Mouse (Mus musculus) C2C12 (cell line): ENCODE measurements at regions not wholly inside any gene's neighbourhood (a gene's known extent, or its start where the extent isn't known, plus 50 kb on each side); places are given as distances from the start of the nearest gene placed in this dataset.

ENCODE experiments used
- H3K27me3 ChIP-seq: one replicate; pipeline ENCODE4 v1.6.1; 2011; ENCODE audit not compliant: control insufficient read depth, insufficient read depth, insufficient read length
- H3K36me3 ChIP-seq: one replicate; pipeline ENCODE4 v1.6.1; 2011; ENCODE audit not compliant: control insufficient read depth, insufficient read depth
- H3K4me3 ChIP-seq: one replicate; pipeline ENCODE4 v1.5.1; 2011; ENCODE audit warnings: mild to moderate bottlenecking, control low read depth; ENCODE audit not compliant: poor library complexity, insufficient read depth, severe bottlenecking
- H3K79me2 ChIP-seq: one replicate; pipeline ENCODE4 v1.6.1; 2011; ENCODE audit not compliant: control insufficient read depth, insufficient read depth
- H3K79me3 ChIP-seq: one replicate; pipeline ENCODE4 v1.6.1; 2011; ENCODE audit warnings: low read depth, control low read depth
- H3ac ChIP-seq: one replicate; pipeline ENCODE3; 2011; ENCODE audit warnings: low read depth; ENCODE audit not compliant: control insufficient read depth, insufficient read length
- CEBPB ChIP-seq: IDR thresholded peaks from one replicate; pipeline ENCODE4 v1.6.1; 2011; ENCODE audit warnings: low read depth, mild to moderate bottlenecking, control low read depth, moderate library complexity
- CTCF ChIP-seq: IDR thresholded peaks from one replicate; pipeline ENCODE4 v1.5.1; 2011; ENCODE audit not compliant: control insufficient read depth, insufficient read depth, insufficient read length
- FOSL1 ChIP-seq: IDR thresholded peaks from one replicate; pipeline ENCODE4 v1.8.0; 2011; ENCODE audit warnings: mild to moderate bottlenecking, low read length; ENCODE audit not compliant: poor library complexity, insufficient read depth, severe bottlenecking
- MAX ChIP-seq: IDR thresholded peaks from one replicate; pipeline ENCODE4 v1.6.1; 2011; ENCODE audit warnings: mild to moderate bottlenecking, control low read depth
- MYOD1 ChIP-seq: IDR thresholded peaks from one replicate; pipeline ENCODE4 v1.6.1; 2011; ENCODE audit warnings: low read depth; ENCODE audit not compliant: control insufficient read depth, insufficient read length
- MYOG ChIP-seq: IDR thresholded peaks from one replicate; pipeline ENCODE4 v1.6.1; 2011; ENCODE audit not compliant: control insufficient read depth, insufficient read length; ENCODE audit errors: extremely low read depth
- USF1 ChIP-seq: IDR thresholded peaks from one replicate; pipeline ENCODE4 v1.6.1; 2011; ENCODE audit warnings: low read depth, mild to moderate bottlenecking, control low read depth, moderate library complexity

DNA sequence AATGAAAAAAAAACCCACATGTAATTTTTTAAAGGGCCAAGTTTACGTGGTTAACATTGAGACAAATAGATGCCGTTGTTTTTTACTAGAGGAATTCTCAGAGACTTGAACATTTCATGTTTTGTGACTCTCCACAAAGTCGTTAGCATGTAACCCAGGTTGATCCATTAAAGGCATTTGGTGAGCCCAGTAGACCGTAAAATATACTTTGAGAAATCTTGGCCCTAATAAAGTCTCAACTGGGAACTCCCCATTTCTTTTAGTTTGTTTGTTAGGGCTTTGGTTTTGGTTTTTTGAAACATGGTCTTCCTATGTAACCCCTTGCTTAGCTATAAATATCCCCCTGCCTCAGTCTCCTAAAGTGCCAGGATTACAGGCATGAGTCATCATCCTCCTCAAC, 85.9 kb upstream of the Tbl1xr1 start:
- no peaks in the 10 kb centered on the region for H3K27me3 ChIP-seq
- H3K36me3 ChIP-seq, result no peaks in the 10 kb centered on the region
- H3K4me3 ChIP-seq, result no peak overlapping the region
- TF ChIP-seq MYOG, result no peak
- no peak for TF ChIP-seq USF1
- TF ChIP-seq FOSL1, result no peak
- TF ChIP-seq MAX, result no peak
- TF ChIP-seq CTCF, result no peak
- no peak for TF ChIP-seq MYOD1
- no peak for TF ChIP-seq CEBPB
- no peak overlapping the region for H3ac ChIP-seq
- H3K79me3 ChIP-seq, result no peaks in the 10 kb centered on the region
- no peaks in the 10 kb centered on the region for H3K79me2 ChIP-seq

DNA sequence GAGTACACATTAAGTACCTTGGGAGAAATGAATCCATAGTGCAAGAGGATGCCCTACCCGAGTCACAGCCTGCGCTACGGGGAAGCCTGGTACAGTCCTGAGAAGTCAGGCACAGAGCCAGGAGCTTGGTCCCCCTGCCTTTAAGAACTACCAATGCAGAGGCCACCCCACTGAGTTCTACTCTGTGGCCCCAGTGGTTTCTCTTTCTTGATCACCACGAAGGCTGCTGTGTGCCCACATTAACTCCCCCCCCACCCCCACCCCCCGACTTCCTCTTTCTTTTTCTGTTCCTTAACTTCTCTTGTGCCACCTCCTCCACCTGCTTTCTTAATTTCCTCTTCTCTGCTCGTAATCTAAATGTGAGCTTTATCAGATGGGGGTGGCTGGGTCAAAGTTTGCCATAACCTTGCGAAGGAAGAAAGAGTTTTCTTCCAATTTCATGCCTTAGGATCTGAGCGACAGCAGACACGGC, 84.7 kb upstream of the Tbl1xr1 start:
- Histone ChIP-seq H3K4me3 (no peak overlapping the region), H3ac (no peak overlapping the region), H3K79me3 (no peaks in the 10 kb centered on the region), H3K79me2 (no peaks in the 10 kb centered on the region), H3K27me3 (no peaks in the 10 kb centered on the region), H3K36me3 (no peaks in the 10 kb centered on the region)
- TF ChIP-seq CEBPB, result no peak
- no peak for TF ChIP-seq MYOD1
- no peak for TF ChIP-seq MAX
- TF ChIP-seq MYOG, result no peak
- TF ChIP-seq USF1, result no peak
- no peak for TF ChIP-seq FOSL1
- no peak for TF ChIP-seq CTCF

DNA sequence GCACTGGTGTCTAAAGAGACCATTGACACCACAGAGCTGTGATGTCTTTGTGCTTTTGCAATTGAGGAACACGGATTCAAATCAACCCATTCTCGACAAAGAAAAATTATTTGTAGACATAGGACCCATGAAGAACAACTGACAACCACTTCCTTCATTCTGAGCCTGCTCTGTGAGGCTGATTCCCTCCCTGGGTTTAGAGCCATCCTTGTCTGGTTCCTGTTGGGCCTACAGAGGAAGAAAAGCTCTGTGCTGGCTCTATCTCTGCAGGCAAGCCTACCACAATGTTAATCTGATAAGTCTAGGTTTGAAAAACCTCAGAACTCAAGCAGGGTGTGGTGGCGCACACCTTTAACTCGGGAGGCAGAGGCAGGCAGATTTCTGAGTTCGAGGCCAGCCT, 84.2 kb upstream of the Tbl1xr1 start:
- Histone ChIP-seq H3K79me2 (no peaks in the 10 kb centered on the region), H3K27me3 (no peaks in the 10 kb centered on the region), H3K79me3 (no peaks in the 10 kb centered on the region), H3K4me3 (no peak overlapping the region), H3ac (no peak overlapping the region), H3K36me3 (no peaks in the 10 kb centered on the region)
- TF ChIP-seq MYOG (no peak), MAX (no peak), CTCF (no peak), USF1 (no peak), FOSL1 (no peak), CEBPB (no peak), MYOD1 (no peak)

DNA sequence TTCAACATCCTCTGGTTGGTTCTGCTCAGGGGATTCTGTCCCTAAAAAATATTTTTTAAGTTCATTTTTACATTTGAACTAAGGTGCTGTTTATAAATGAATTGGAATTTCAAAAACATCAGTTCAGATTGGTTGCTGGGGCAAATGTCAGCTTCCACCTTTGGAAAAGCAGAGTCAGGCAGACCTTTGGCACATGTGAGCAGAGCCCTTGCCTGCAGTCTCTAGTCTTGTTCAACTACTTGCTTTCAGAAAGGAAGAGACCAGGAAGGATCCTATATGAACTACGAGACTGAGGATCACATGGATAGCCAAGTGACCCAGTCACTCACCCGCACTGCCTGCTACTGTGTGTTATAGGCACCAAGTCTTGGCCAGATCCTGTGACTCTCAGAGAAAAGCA, 82.5 kb upstream of the Tbl1xr1 start:
- TF ChIP-seq MYOD1, result no peak
- no peak for TF ChIP-seq MYOG
- TF ChIP-seq USF1, result no peak
- TF ChIP-seq FOSL1, result no peak
- no peak for TF ChIP-seq MAX
- no peak for TF ChIP-seq CTCF
- no peak for TF ChIP-seq CEBPB
- no peaks in the 10 kb centered on the region for H3K36me3 ChIP-seq
- no peak overlapping the region for H3K4me3 ChIP-seq

DNA sequence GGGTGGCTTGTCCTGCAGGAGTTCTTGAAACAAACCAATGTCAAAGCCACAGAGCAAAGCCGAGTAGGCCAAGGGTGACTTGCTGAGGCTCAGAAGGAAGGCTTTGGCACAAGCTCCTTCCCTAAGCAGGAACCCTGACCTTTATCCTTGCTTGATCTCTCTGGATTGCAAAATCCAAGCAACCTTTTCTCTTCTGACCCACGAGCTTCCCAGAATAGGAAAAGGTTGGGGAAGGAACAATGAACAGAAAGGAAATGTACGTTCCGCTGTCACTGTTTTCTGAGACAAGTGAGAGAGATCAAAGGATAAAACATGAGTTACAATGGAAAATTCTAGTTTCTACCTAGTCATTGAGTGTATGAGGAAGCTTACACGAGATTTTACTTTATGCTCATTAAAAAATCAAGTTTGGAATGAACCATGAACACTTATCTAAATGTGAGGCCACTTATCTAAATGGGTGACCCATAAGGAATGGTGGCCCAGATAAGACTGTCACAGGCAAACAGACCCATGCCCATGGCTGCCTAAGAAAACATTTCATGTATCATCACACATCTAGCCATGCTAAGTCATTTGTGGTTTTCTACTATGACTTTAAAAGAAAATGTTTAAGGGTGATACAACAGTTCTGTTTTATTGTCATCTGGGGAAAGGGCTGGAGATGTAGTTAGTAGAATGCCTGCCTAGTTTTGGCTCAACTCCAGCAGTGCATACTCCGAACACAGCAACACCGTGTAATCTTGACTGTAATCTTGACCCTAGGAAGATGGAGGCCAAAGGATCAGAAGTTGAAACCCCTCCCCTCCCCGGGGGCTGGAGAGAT, 80.7 kb upstream of the Tbl1xr1 start:
- Histone ChIP-seq H3K4me3 (no peak overlapping the region), H3ac (no peak overlapping the region), H3K36me3 (no peaks in the 10 kb centered on the region), H3K27me3 (no peaks in the 10 kb centered on the region), H3K79me2 (no peaks in the 10 kb centered on the region), H3K79me3 (no peaks in the 10 kb centered on the region)
- TF ChIP-seq FOSL1, result no peak
- TF ChIP-seq MAX, result no peak
- no peak for TF ChIP-seq USF1
- no peak for TF ChIP-seq MYOD1
- no peak for TF ChIP-seq CEBPB
- TF ChIP-seq MYOG, result no peak
- no peak for TF ChIP-seq CTCF

More for the DNA sequence above, 82.5 kb upstream of the Tbl1xr1 start:
- H3K79me3 ChIP-seq, result no peaks in the 10 kb centered on the region
- no peaks in the 10 kb centered on the region for H3K27me3 ChIP-seq
- no peaks in the 10 kb centered on the region for H3K79me2 ChIP-seq
- no peak overlapping the region for H3ac ChIP-seq

DNA sequence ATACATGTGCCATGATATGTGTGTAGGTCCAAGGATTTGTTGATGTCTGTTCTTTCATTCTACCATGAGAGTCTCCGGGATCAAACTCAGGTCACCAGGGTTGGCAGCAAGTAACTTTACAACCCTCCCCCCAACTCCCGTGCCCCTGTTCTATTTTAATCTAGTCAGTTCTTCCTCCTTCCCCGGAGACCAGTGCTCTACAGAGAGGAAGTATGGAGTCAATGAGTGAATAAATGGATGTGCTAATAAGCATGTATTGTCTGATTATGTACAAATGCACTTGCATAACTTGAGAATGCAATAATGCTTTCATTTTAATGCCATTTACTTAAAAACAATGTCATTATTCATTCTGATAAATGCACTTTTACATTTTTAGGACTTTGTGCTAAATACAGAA, 79.1 kb upstream of the Tbl1xr1 start:
- no peak overlapping the region for H3ac ChIP-seq
- no peaks in the 10 kb centered on the region for H3K79me2 ChIP-seq
- no peaks in the 10 kb centered on the region for H3K36me3 ChIP-seq
- no peak overlapping the region for H3K4me3 ChIP-seq
- H3K79me3 ChIP-seq, result no peaks in the 10 kb centered on the region
- TF ChIP-seq MAX (no peak), CTCF (no peak), CEBPB (no peak), USF1 (no peak), FOSL1 (no peak), MYOG (no peak), MYOD1 (no peak)
- H3K27me3 ChIP-seq, result no peaks in the 10 kb centered on the region
